Mouse (Mus musculus): ENCODE measurements around the gene Sar1a. TPM values are rescaled to one million over a fixed set of nuclear protein-coding genes. Genes with fewer than 3 reads are reported as not detected.

The Sar1a gene
- total RNA-seq, 2 experiments from 2014 or later, result 133 to 136 TPM

- intact Hi-C loops (cut with DNase I), result no loop called here
- no peak for DNase-seq (ENCODE audit: extremely low spot score in 1 of 2, low spot score in 2 of 2)
Measured at GRCm38 (mm10) chr10:61717406-61718296, 37.6 kb downstream of the Sar1a start.

DNA sequence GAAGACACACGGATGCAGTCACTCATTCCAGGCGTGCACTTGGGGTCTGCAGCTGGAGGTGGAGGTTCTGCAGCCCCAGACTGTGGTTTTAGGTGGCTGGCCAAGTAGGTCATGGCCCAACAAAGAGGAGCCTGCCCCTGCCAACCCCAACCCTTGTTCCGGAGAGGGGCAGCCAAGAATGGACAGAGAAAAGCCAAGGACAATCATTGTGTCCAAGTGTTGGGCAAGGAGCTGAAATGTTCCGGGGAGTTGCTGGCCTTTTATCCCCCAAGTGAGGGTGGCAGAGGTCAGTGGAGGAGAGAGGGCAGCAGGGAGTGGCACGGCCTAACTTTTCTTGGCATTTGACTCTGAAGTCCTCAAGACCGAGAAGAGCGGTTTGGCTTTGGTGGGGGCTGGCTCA, 40.2 kb downstream of the Sar1a start:
- intact Hi-C loops (cut with DNase I), result no loop called here
- DNase-seq (ENCODE audit: extremely low spot score in 1 of 2, low spot score in 2 of 2), result no peak

DNA sequence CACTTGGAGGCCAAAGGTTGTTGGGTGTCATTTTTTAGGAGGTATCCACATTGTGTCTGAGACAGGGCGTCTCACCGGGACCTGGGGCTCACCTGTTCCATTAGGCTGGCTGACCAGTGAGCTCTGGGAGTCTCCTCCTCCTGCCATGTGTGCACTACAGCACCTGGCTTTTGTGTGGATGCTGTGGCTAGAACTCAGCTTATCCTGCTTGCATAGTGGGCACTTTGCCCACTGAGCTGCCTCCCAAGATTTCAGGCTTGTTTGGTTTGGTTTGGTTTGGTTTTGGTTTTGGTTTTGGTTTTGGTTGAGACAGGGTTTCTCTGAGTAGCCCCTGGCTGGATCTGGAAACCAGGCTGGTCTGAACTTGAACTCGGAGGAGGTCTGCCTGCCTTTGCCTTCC, 42.1 kb downstream of the Sar1a start:
- intact Hi-C loops (cut with DNase I), result no loop called here
- no peak for DNase-seq (ENCODE audit: extremely low spot score in 1 of 2, low spot score in 2 of 2)

DNA sequence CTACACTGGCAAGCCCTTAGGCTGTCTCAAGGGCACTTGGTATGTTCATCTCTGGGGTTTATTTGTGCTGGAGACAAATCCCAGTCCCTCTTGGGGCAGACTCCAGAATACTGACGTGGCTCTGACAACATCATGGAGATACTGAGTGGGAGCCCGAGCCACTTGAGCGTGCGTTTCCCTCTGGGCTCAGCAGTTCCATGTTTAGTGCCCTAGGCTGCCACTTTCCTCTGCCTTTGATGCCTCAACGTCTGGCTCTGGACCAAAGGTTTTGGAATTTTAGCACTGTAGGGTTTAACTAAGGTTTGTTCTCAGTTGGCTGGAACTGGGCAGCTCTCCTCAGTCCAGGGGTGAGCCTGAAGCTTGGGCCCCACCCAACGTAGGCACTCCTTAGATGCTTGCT, 43.2 kb downstream of the Sar1a start:
- intact Hi-C loops (cut with DNase I), result no loop called here
- no peak for DNase-seq (ENCODE audit: extremely low spot score in 1 of 2, low spot score in 2 of 2)

GRCm38 (mm10) chr10:61729181-61729580, 49.1 kb downstream of the Sar1a start:
- intact Hi-C loops (cut with DNase I), result no loop called here
- no peak for DNase-seq (ENCODE audit: extremely low spot score in 1 of 2, low spot score in 2 of 2)

GRCm38 (mm10) chr10:61730171-61730570, 50.1 kb downstream of the Sar1a start:
- intact Hi-C loops (cut with DNase I), result no loop called here
- DNase-seq (ENCODE audit: extremely low spot score in 1 of 2, low spot score in 2 of 2), result no peak

DNA sequence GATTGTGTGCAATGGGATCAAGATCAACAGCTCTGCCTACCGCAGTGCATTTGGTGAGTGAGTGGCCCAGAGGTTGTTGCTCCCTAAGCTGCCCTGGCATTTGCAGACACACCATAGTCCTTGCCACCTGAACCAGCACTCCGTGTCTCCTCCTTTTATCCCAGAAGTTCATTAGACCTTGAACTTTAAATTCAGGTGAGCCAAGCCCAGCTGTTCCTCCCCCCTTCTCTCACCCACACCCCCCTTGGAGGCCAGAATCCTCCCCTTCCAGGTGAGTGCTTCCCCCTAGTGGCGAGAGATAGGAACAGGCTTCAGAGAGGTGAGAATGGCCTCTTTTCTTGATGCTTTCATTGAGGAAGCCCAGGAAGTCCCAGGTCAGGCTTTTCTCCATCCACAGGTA, 54.3 kb downstream of the Sar1a start:
- DNase-seq (ENCODE audit: extremely low spot score in 1 of 2, low spot score in 2 of 2), result no peak
- intact Hi-C loops (cut with DNase I), result no loop called here

- intact Hi-C loops (cut with DNase I), result no loop called here
- no peak for DNase-seq (ENCODE audit: extremely low spot score in 1 of 2, low spot score in 2 of 2)
Measured at GRCm38 (mm10) chr10:61736671-61737078, 56.6 kb downstream of the Sar1a start.

DNA sequence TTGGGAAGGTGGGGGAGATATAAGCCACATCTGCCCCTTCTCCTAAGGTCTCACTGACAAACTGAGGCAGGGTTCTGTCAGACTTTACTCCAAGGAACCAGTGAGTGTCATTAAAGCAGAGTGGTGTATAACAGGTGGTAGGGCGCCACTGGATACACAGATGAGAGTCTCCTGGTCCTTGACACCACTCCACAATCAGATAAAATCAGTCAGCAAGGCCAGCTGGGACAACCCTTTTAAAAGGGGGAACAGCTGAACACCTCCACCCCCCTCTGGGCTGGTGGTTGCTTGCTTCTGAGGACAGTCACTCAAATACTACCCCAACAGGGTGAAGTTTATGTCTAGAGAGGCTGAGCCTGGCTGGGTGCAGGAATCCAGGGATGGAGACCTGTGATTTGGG, 57.4 kb downstream of the Sar1a start:
- no peak for DNase-seq (ENCODE audit: extremely low spot score in 1 of 2, low spot score in 2 of 2)
- intact Hi-C loops (cut with DNase I), result no loop called here

- no peak for DNase-seq (ENCODE audit: extremely low spot score in 1 of 2, low spot score in 2 of 2)
- intact Hi-C loops (cut with DNase I), result no loop called here
Measured at GRCm38 (mm10) chr10:61738126-61738525, 58.0 kb downstream of the Sar1a start.

DNA sequence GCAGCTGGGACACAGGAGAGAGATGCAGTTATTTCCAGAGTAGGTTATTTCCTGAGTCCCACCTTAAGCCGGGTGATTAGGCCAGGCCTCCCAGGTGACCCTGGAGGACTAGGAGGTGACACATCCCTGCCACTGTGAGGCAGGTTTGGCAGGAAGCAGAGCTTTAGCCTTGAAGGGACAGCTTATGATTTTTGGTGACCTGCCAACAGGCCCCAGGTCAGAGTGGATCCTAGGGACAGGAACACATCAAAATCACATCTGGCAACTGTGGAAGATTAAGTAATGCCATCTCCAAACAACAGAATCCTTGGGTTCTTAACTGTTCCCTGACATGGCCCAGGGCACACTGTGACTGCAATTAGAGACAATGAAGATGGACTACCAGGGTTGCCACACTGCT, 61.2 kb downstream of the Sar1a start:
- intact Hi-C loops (cut with DNase I), result no loop called here
- no peak for DNase-seq (ENCODE audit: extremely low spot score in 1 of 2, low spot score in 2 of 2)

GRCm38 (mm10) chr10:61741873-61742272, 61.8 kb downstream of the Sar1a start:
- intact Hi-C loops (cut with DNase I), result no loop called here
- no peak for DNase-seq (ENCODE audit: extremely low spot score in 1 of 2, low spot score in 2 of 2)

DNA sequence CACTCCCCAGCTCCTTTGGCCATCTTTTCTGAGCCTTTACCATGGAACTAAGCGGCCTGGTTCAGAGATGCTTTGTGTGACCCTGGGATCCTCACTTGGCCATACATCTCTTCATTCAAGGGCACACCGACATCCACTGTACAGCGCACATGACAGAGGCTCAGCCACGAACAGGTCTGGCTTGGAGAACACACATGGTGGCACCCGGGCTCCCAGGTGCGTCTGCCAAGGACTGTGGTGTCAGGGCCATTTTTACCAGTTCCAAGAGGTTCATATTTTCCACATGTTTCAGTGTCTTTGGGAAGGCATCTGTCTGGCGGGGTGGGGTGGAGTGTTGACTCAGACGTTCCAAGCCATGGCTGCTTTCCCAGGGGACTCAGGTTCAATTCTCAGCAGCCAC, 62.2 kb downstream of the Sar1a start:
- DNase-seq (ENCODE audit: extremely low spot score in 1 of 2, low spot score in 2 of 2), result no peak
- intact Hi-C loops (cut with DNase I), result no loop called here

Other genes starting within 250 kb of the Sar1a start
- gene Eif4ebp2, start 227.6 kb upstream of the Sar1a start, total RNA-seq (2021), result 10 to 100 TPM; 42.1 to 46.1 TPM
- gene Lrrc20, start 204.5 kb upstream of the Sar1a start, total RNA-seq (2021), result 10 to 100 TPM; 13.2 to 15.0 TPM
- 1 to 10 TPM; 1.9 to 2.0 TPM for gene Npffr1, start 84.8 kb upstream of the Sar1a start, total RNA-seq (2021)
- gene Ppa1, start 31.7 kb upstream of the Sar1a start, total RNA-seq (2021), result 100 to 1,000 TPM; 121 to 129 TPM
- 10 to 100 TPM; 28.5 to 36.6 TPM for gene Tysnd1, start 15.2 kb downstream of the Sar1a start, total RNA-seq (2021)
- 1 to 10 TPM; 7.0 to 7.4 TPM for gene Aifm2, start 35.0 kb downstream of the Sar1a start, total RNA-seq (2021)
- 10 to 100 TPM; 59.3 to 59.5 TPM for gene H2afy2, start 103.8 kb downstream of the Sar1a start, total RNA-seq (2021)